Mouse (Mus musculus): ENCODE data around the gene Ppp1ca.

Gene Ppp1ca

GRCm38 (mm10) chr19:4155223-4156072 is 36.4 kb upstream of the Ppp1ca start:
- no peak for DNase-seq

- no peak for DNase-seq
Measured at GRCm38 (mm10) chr19:4156073-4156579, 35.7 kb upstream of the Ppp1ca start.

DNA sequence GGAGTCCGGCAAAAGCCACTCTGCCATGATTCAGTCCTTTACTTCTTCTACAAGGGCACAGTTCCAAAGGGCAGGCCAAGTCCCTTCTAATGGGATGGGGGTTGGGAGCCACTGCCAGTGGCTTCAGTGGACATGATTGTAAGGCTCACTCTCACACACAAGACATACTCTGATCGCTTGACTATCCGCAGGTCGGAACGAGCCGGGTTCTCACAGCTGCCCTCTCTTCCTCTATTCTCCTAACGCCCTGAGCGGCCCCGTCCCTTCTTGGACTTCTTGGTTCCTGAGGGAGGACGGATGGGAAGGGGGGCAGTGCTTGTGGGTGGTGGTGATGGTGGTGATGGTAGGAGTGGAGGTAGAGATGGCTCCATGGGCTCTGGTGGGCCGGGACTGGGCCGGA is 35.1 kb upstream of the Ppp1ca start:
- DNase-seq, result no peak

DNA sequence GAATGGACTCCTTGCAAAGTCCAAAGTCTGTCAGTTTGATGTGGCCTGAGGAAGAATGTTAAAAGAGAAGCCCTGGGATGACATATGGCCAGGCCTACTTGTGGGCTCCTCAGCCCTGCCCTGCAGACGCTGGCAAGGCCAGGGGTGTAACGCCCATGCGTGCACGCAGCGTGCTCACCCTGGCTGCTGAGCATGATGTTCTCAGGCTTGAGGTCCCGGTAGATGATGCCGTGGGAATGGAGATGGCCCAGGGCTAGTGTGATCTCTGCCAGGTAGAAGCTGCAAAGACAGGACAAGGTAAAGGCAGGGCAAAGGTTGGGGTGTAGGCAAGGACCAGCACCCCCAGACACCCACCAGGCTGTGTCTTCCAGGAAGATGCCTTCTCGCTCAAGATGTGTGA is 32.8 kb upstream of the Ppp1ca start:
- no peak for DNase-seq

DNA sequence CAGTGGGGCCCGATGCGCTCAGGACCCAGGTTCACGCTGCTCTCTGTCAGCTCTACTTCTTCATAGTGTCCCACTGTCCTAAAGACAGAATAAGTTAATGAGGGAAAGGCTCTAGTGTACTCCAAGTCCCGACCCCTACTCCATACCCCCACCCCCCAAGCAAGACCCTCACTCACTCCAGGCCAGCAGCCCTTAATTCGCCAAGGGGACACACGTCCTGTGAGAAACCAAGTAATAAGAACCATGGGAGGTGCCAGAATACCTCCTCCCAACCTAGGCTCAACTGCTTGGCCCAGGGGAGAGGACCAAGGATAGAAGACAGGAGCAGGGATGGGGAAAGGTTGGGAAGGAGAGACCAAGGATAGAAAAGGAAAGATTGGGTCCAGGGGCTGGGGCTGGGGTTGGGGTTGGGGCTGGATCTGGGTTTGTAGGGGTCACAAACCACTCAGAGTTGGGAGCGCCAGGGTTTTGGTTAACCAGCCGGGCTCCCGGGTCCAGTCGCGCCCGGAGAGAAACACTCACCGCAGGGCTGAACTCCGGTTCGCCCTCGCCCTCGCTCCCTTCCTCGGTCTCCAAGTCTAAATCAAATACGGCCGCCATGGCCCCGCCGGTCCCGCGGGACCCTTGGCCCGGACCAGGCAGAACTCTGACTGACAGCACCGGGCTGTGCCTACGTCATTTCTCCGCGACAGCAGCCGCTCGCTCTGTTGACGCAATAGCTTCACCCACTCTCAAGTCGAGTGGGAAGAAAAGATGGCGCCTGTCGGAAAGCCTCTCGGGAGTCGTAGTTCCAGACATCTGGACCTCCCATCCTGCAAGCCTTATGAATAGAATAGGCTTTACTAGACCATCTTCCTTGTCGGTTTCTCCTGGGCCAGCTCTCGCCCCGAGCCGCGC is 29.0 kb upstream of the Ppp1ca start, which contains the start of gene Rps6kb2:
Gene Rps6kb2 (minus strand): TSS at position 709 of the 897 bp plus-strand sequence.
- DNase-seq, result peak; percentile 98

DNA sequence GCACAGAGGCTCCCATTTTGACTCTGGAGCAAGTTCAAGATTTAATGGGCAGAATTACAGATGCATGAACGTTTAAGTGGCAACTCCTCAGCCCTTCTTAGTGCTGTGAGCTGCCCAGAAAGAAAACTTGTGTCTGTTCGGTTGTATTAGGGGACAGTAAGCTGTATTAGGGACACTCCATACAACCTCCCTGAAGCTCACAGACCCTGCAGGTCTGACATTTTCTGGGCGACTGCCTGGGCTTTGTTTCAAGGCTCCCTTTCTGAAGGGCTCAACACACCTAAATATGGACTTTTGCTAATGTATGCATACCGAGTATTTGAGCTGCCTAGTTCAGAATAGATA is 28.4 kb upstream of the Ppp1ca start:
- DNase-seq, result no peak

DNA sequence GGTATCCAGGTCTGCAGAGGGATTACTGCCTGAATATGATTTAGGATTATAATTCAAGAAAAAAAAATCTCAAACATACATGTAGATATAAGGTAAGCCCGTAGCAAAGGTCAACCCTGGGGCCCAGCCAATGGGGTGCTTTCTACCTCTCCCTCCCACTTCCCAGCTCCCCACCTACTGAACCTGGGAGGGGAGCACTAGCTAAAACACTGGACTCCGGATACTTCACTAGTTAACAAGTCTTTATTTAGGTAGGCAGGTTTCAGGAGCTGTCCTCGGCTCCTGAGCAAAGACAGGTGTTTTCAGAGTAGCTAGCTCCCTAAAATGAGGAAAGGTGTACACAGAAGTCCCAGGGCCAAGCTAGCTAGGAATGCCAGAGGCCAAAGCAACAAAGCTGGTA is 27.8 kb upstream of the Ppp1ca start:
- DNase-seq, result no peak

- DNase-seq, result no peak
Measured at GRCm38 (mm10) chr19:4164721-4165120, 27.1 kb upstream of the Ppp1ca start.

- DNase-seq, result no peak
Measured at GRCm38 (mm10) chr19:4166678-4167476, 25.0 kb upstream of the Ppp1ca start.

DNA sequence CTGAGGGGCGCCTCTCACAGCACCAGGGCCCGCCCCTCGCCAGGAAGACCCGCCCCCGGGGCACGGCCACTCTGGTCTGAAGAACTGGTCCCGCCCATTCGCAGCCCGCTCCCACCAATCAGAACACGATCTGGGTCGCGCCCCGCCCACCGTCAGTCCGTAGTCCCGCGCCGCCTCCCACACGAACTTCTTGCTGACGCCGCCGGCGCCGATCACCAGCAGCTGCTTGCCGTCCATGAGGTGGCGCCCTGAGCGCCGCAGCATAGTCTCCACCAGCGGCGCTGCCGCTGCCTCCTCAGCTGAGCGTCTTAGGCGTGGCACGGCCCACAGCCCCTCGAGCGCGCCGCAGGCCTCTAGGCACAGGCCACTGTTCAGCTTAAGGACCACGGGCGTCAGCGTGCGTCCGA is 22.5 kb upstream of the Ppp1ca start:
- DNase-seq, result peak; percentile 100

DNA sequence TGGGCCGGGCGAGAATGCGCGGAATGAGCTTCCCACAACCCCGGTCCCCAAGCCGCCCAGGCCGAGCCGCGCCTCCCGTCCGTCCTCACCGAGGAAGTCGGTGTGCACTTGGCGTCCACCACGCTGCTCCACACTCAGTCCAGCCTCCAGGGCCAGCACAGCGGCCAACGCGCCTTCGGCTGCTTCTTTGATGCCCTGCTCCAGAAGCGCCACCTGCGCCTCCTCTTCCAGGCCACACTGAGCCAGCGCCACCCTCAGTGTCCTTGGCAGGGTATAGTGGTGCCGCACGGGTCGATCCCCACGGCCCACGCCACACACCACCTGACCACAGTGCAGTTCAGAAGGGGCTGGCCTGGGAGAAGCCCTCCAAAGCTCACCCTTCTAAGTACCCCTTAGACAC is 22.1 kb upstream of the Ppp1ca start:
- no peak for DNase-seq

- no peak for DNase-seq
Measured at GRCm38 (mm10) chr19:4170723-4171392, 21.0 kb upstream of the Ppp1ca start.

- no peak for DNase-seq
Measured at GRCm38 (mm10) chr19:4171393-4172290, 20.2 kb upstream of the Ppp1ca start.

DNA sequence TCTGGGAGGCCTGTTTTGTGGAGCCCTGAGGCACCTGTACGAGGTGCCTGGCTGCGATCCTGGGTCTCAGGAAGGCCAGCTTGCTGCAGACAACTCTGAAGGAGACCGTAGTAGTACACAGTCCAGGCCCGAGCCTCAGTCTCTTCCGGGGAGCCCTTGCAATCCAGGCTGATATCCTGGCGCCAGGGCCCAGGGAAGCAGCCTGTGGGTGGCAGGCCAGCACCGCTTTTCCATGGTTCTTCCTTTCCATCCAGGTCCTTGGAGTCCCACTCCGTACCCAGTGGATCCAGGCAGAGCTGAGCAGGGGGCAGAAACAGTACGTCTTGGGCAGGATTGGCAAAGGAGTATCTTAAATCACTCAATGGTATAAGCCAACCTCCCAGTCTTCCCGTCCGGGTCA is 18.9 kb upstream of the Ppp1ca start:
- DNase-seq, result no peak

DNA sequence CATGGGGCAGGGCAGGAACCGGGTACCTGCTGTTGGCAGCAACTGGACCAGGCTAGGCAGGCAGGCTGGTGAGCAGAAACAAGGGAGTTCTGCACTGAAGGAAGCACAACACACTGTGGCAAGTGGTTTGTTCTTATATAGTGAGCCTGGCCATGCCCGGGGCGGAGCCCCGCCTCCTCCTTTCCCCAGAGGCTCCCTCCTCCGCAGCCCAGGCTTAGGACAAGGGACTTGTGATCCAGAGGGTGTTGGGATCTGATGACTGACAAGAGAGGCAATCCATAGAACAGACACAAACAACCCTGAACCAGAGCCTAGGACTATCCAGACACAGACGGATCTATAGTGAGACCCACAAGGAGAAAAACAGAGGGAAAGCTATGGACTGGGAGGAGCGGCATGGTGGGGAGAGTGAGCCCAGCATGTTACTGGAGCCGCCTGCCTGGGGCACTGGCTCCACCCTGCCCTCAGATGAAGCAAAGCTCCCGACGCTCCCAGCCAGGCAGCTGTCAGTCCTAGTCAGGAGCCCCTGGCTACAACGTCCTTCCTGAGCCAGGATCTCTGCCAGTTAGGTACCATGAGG is 16.4 kb upstream of the Ppp1ca start, which contains the start of gene Carns1:
Gene Carns1 (minus strand): TSS at position 112 of the 580 bp plus-strand sequence.
- peak; percentile 69 to 78 for DNase-seq

DNA sequence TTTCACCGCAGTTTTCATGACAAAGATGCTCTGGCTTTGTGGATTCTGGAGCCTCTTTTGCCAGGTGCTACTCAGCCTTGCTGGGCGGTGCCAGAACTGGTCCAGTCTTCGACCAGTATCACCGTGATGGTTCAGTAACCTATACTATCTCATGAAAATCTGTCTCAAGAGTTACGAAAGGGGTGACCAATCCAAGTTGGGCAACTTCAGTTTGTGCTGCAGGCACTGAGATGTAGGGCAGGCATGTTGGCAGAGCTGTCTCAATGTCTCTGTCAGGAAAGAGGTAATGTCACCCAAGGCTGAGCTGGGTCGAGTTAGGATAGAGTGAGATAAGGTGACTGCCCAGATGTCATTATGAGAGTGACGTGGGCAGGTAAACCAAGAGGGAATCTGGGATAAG is 11.5 kb upstream of the Ppp1ca start:
- DNase-seq, result no peak

- DNase-seq, result peak; percentile 63 to 73
Measured at GRCm38 (mm10) chr19:4181892-4182291, 10.0 kb upstream of the Ppp1ca start.

GRCm38 (mm10) chr19:4183689-4184088 is 8.2 kb upstream of the Ppp1ca start:
- no peak for DNase-seq

GRCm38 (mm10) chr19:4184976-4185975 is 6.6 kb upstream of the Ppp1ca start:
- peak; percentile 61 to 70 for DNase-seq

All from kidney, postnatal 4 days (tissue).